Mouse (Mus musculus) layer of hippocampus, adult 9-11 months (tissue): ENCODE results near the gene Rnf144b.

Source experiments
- DNase-seq: peaks from one replicate; pipeline ENCODE4 v3.0.0; 2022

Gene Rnf144b

DNA sequence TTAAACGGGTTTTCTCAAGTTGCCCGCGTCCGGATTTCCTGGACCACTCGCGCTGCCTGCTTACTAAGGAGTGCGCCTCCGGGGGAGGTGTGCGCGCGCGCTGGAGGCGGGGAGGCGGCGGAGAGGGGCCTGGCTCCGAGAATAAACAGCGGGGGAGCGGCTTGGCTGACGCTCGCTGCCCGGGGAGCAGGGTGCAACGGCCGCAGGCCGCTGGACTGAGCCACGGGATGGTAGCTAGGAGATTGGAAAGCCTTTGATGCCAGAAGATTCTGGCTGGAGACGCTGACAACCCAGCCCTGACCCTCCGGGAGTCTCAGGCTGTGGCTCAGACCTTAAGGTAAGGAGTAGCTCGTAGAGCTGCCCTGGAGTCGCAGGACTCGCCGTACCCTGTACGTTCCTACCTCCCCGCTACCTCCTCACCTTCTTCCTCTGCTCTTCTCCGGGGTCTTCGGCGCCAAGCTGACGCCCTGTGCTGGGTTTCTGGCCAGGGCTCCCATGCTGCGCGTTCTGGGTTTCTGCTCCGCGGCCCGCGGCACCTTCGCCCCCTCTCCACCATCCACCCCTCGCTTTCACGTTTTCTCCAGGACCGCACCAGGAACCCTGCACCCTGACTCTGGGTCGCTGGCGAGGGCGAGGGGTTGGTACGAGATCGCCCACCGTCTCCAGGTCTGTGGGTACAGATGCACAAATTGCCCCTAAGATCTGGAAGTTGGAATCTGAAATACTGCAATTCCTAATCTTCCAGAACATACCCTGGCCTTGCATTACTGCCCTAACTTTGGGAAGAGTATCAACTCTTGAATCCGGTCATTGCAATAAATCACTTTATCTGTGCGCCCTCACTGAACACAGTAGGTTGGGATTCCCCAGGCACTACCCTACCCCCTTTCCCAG lies at the start of gene Rnf144b:
Gene Rnf144b (plus strand): TSS at position 120 of the 894 bp plus-strand sequence.
- peak; percentile 42 for DNase-seq

DNA sequence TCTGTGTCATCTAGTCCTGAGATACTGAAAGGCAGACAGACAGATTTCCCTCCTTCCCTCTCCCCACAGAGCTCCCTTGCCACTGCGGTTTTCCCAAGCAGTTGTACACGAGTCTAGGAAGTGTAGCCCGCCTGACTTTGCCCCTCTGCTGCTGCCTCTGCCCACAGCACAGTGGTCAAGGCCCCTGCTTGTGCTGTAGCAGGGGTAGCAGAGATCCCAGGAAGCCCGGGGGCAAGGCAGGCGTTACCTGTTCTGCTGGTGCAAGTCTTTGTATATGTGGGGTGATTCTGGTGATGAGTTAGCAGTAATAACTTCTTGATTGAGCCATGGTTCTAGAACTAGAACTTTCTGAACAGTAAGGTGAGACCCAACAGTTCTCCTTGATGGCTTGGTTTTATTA lies 46.3 kb upstream of the Rnf144b start:
- DNase-seq = no peak

DNA sequence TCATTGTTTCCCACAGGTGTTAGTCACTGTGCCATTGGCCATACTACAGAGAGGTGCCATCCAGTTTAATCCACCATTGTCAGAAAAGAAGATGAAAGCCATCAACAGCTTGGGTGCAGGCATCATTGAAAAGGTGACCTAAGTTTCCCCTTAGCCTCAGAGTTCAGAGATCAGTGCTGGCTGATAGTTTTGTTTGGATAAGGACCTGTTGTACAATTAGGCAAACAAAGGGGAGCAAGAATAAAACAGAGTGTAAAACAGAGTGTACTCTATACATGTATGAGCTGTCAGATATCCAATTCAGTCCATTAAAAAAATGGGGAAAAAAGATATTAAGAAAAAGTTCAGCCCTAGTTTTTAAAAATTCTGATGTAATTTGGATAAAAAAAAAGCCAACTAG lies 45.1 kb upstream of the Rnf144b start:
- no peak for DNase-seq

DNA sequence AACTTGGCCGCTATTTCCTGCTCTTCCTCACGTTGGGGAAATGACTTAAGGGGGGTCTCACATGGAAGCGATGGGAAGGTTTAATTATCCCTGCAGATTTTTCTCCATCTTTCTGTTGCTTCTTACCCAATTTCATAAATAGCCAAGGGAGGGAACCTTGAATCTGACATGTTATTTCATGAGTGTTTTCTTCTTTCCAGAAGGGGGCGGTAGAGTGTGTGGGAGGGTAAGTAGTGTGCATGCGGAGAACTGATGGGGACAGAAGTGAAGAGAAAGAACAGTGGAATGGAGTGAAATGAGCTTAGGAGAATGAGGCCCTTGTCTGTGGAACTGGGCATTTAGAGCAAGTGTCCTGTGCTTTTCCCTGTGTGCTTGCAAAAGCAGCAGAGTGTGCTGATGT lies 43.7 kb upstream of the Rnf144b start:
- DNase-seq = no peak

DNA sequence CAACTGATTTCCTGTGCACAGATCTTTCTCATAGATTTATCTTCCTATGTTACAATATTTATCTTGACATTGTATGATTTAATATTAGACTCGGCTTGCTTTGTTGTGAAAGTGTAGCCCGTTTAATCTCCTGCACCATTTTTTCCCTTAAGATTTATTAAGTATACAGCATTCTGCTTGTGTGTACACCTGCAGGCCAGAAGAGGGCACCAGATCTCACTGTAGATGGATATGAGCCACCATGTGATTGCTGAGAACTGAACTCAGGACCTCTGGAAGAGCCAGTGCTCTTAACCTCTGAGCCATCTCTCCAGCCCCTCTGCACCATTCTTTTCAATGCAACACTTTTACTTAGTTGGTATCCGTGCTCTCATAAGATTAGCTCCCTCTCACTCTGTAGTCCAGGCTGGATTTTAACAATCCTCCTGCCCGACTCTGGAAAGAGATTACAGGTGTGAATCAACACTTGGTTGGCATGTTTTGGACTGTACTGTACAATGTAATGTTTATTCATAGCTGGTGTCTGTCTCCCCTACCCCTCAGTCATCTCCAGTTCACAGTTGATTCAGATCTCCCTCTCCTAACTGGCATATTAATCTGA lies 41.5 kb upstream of the Rnf144b start:
- DNase-seq = no peak

DNA sequence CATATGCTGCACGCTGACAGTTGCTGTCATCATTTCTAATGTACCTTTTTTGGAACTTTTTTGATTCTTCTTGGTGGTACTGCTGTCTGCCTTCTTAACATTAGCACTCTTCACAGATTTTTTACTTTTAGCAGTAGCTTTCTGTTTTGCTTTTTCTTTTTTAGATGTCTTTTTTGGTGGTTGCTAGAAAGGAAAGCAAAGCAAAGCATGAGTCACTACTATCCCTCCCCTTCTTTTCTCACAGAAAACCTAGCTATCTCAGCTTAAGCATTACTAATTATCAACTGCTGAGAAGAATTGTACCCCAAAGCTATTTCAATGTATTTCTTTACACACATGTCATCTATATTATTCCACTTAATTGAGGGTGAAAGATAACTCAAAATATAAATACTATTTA lies 34.0 kb upstream of the Rnf144b start:
- no peak for DNase-seq

DNA sequence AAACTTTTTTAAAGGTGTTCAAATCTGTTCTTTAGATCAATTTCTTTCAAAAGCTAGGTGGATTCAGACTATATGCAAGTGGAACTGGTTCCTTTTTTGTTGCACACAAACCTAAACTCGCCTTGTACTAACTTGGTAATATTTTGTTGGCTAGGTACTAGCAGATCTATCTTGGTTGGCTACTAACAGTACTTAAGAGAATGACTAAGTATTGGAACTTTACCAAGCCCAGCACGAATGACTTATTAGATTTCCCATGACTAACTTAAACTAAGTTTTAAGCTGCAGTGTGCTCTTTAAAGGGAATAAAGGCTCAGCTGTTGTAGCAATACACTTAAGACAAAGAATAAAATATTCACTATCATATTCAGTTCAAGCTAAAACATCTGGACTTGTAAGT lies 33.2 kb upstream of the Rnf144b start:
- no peak for DNase-seq

DNA sequence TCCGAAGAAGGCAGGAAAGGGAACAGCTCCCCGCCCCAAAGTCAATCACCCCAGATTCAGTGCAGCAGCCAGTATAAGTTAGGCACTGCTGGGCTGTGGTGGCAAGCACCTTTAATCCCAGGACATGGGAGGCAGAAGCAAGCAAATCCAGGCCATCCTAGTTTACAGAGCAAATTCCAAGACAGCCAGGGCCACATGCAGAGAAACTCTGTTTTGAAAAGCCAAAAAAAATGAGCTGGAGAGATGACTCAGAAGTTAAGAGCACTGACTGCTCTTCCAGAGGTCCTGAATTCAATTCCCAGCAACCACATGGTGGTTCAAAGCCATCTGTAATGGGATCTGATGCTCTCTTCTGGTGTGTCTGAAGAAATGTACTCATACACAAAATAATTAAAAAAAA lies 28.7 kb upstream of the Rnf144b start:
- no peak for DNase-seq

DNA sequence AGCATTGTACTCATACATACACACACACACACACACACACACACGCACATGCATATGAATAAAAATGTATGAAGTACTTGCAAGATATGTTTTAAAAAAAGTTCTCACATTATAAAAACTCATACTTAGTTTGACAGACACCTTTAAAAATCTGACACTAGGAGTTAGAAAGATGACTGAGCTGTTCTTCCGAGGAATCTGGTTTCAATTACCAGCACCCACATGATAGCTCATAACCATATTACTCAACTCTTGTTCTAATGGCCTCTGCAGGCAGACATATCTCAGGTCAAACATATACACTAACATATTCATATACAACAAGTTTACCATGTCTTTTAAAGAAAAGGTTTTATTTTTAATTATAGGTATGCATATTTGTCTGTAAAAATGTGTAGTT lies 25.9 kb upstream of the Rnf144b start:
- no peak for DNase-seq

DNA sequence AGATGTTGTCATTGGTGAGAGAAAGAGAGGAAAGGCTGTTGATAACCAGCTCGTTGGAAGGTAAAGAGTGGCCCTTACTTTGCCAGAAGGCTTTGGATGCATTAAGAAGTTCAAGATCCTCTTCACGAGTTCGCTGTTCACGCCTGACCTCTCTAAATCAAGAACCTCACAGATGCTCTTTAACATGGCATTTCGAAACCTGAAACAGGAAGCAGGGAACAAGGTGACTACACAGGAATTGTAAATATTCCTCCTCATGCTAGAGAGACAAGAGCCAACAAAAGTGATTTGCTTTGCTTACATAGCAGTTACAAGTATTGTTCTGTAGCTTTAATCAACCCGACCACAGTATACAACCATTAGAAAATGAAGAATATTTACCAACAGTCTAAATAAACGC lies 23.2 kb upstream of the Rnf144b start:
- no peak for DNase-seq

DNA sequence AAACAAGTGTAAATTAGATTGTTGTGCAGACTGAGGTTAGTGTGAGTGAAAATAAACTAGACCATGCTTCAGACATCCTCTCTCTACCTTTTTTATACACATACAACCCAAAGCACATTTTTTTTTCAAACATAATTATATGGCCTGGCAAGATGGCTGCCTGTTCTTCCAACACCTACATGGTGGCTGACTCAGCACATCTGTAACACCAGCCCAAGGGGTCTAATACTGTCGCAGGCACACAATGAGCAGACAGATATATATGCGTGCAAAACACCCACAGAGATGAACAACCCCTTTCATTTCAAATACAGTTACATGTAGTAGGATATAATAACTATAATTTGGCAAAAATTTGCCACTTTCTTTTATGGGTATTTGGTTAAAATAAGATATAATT lies 21.9 kb upstream of the Rnf144b start:
- DNase-seq = no peak

DNA sequence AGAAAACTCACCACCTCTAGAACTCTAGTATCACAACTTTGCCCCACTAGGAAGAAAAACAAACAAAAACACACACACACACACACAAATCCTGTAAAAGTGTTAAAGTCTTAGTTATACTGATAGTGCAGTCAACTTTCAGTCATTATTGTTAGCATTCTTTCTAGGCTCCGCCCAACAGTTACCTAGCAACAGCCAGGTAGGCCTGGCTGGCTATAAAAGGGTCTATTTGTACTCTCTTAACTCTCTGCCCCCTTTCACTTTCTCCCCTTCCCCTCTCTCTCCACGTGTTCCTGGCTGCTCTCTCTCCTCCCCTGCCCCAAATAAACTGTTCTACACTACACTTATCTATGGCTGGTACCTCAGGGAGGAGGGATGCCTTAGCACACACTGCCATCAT lies 18.3 kb upstream of the Rnf144b start:
- DNase-seq = no peak

DNA sequence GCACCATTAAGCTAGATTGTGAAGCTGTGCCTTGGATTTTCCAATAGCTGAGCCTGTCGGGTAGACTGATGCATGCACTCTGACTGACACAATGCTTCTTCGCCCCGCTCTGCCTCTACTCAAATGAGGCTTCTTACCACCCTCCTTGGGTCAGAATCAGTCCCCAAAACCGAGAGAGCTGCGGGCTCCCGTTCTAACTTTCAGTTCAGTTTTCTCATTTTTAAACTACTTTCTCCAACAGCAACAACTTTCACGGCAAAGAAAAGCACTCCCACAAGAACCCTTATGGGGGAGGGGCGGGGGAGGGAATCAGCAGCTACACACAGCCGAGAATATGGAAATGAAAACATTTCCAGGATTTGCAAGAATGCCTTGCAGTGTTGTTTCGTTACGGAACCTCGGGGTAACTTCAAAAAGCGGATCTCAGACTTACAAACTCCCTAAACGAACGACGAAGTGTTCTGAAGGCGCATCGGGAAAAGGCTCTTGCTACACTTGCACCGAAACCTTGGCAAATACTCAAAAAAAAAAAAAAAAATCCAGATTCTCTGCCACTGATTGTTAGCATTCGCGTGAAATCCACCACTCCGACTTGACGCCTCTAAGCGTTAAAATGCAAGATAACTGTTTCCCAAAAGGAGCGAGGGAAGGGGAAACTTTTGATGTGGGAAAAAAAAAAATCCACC lies 17.5 kb upstream of the Rnf144b start:
- no peak for DNase-seq

DNA sequence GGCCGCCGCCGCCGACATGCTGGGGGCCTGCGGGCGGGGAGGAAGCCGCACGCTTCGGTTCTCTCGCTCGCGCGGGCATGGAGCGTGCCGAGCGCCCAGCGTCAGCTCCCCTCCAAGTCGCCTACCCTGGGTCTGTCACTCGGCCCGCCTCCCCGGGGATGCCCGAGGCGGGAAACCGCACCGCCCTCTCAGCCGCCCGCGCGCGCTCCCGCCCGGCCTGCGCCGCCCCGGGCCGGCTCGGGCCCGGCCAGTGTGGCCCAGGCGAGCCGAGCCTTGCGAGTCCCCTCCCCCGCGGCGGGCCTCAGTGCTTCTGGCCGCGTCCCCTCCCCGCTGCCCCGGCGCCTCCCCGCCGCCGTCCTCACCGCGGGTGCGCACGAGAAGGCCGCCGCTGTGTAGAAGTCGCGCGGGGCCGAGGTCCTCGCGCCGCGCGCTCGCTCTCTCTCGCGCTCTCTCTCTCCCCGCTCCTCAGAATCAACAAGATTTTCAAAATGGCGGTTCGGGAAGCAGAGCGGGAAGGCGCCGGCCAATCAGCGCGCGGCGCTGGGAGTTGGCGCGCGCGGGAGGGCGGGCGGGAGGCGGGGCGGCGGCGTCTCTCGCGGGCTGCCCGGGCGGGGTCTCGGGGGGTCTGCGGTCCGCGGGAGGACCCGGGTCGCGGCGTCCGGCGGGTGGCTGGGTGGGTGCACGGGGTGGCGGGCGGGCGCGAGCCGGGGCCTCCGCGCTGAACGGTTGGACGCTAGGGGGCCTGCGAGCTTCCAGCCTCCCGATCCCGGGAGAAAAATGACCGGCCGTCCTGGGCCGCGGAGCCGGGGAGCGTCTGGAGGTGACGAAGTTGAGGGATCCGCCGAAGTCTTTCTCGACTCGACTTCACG lies 16.5 kb upstream of the Rnf144b start, which contains the start of gene Dek:
Gene Dek (minus strand): TSS at position 491 of the 869 bp plus-strand sequence.
- peak; percentile 77 for DNase-seq

DNA sequence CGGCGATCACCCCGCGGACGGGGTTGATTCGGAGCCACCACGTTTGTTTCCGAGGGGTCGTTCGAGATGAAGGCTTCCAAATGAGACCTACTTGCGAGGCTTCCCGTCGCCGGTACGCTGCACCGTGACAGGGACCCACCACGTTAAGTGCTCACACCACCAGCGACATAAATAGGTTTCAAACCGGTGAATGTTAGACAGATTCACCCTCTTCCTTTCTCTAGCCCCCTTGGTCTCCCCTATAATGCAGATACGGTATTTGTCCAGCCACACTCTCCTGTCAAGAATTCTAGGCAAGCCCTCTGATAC lies 15.9 kb upstream of the Rnf144b start:
- no peak for DNase-seq

DNA sequence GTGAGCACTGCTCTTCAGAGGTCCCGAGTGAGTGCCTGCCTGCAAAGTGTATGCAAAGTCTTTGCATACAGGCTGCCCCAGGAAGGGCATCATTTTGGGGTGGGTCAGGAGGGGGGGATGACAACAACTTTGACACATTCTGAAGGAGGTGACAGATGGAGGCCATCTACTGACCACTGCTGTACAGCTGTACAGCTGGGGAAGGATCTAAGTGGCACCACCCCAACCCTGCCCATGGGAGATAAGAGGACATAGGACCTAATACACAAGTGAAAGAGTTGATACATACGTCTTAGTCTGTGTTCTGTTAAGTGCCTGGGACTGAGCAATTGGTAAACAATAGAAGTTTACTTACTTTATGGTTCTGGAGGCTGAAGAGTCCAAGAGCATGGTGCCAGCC lies 13.2 kb upstream of the Rnf144b start:
- no peak for DNase-seq

DNA sequence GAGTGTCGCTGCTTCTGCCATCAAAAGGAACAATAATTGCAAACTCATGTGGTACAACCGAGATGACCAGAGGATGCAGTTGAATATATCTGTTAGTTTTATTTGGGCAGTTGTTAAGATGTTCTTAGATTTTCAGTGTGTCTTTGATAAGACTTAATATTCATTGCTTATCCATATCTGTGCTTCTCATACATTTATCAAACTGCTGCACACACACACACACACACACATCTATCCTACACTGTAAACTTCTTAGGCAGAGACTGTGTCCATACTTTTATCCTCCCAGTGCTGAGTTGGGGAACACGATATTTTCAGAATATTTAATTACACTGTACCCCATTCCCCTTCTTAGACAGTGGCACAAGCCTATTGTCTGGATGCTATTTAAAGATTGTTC lies 11.3 kb upstream of the Rnf144b start:
- DNase-seq = no peak

DNA sequence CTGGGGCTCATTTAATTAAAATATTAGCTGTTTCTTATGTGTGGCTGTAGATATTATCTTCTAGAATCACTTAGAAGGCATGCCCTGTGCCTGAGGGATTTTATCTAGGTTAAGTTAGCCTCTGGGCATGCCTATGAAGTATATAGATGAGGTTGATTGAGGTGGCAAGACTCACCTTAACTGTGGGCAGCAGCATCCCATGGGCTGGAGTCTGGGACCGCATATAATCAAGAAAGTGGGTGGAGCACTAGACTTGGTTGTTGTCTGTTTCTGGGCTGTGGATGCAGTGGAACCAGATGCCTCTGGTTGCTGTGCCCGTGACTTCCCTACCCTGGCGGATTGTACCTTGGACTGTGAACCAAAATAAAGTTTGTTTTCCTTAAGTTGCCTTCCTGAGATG lies 10.4 kb upstream of the Rnf144b start:
- no peak for DNase-seq

DNA sequence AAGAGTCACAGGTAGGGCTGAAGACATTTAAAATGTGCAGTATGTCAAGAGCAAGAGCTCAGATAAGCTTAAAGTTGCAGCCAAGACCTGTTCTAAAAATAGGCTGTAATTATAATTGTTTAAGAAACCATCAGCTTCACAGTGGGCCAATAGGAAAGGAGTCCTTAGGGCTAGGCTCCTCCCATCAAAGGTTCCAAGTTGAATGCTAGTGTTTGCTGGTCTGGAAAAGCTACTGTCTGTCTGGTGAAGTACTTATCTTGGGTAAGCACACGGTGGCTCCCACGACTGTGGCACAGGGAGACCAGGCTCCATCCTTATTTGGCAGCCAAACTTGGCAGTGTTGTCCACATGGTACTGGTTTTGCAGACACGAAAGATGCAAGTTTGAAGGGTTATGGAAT lies 9.5 kb upstream of the Rnf144b start:
- no peak for DNase-seq

DNA sequence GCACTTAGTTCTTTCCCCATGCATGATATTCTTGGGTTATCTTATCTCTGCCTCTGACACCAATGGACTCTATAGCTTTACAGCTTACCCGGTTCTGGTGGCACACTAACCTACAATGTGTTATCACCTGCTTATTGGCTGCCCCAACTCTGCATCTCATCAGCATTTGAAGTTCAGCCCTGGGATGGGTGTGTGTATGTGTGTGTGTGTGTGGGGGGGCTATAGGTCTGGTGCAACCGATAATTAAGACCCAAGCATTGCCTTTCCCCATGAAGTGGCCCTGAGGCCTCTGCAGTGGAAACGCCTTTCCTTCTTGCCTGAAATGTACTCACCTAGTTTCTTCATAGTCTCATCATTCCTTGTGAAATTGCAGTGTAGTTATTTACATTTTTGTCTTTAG lies 6.5 kb upstream of the Rnf144b start:
- DNase-seq = no peak

DNA sequence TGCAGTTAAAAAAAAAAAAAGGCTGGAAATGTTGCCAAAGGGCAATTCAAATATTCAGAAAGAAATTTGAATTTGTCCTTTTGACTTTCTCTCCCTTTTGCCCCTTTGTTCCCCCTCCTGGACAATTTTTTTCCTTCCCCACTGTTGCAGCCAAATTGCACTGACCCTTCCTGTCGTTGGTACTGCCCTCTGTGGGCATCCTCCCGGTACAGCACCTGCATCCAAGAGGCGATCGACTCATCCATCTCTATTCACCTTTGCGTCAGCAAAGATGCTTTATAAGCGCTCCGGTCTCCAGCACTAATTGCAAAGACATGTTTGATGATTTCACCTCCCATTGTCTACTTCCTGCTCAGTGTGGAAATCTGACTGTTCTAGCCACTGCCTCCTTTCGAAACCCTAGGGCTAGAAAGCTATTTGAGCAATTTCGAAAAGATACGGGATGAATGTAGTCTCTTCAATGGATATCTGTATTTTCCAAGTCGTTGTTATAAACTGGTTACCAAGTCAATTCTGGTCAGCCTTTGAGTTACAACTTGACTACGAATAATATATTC lies 1.0 kb upstream of the Rnf144b start:
- DNase-seq = no peak

DNA sequence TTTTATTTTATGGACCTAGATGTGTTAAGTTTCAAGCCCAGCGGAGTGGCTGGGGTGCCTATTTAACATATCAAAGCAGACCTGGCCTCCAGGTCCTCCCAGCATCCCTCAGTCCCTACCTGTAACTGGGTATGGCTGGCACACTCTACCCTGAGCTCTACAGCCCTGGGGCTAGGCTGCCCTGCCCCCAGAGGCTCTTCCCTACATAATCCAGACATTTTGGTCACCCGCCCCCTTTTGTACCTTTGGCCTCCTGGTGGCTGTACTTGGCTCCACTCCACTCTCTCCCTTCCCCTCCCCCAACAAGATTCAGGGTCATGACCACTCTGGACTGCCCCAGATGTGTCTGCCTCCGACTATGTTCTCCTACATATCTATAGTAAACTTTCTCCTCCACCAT lies 2.0 kb downstream of the Rnf144b start:
- no peak for DNase-seq

DNA sequence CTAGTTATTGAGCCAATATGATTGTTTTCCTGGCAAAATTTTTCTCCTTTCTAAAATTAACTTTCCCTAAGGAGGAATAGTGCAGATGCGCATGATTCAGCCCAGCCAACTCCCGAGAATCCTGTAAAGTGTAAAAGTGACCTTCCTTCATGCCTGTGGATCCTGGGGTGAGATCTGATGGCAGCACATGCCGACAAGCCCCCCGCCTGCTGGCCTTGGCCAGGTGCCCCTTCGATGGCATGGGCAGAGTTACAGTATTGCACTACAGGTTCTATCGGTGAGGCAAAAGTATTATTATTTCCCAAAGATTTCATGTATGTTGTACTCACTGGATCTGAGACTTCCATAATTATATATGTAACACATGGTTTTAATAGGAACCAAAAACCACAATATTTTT lies 2.5 kb downstream of the Rnf144b start:
- DNase-seq = no peak
